Mouse (Mus musculus): ENCODE measurements around the gene Brca2. TPM values are rescaled to one million over a fixed set of nuclear protein-coding genes. Genes with fewer than 3 reads are reported as not detected.

The Brca2 gene
- polyA plus RNA-seq, 1 experiment: 4.6 TPM

DNA sequence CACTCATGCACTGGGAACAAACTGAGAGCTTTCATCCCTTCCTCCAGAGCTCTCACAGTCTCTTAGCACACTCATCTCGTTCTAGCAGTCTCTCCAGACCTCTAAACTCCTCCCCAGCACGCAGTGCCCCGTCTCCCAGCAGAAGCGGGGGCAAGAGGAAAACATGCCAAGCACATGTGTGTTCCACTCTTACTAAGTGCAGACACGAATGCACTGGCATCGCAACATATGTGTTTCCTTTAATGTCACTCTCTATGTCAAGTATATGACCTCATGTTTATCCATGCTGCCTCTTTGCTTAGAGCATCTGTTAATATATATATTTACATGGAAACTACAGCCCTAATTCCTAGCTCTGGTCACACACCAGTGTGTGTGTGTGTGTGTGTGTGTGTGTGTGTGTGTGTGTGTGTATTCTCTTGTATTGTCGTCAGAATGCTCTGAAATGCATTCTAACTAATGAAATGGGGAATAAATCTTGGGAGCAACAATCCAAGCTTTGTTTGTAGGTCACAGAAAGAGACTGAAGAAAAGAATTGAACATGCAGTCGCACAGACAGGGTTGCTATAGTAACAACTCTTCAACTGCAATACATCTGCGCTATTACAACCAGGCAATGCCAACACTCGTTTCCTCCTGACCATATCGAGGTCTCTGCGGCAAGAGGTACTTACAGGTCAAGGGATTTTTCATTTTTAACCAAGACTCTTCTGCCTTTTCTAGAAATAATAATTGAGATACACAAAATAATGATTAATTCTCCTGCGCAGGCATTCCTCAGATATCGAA lies 79.2 kb downstream of the Brca2 start:
- no peak overlapping the region for H3K4me3 ChIP-seq (ENCODE audit: insufficient read depth, poor library complexity, severe bottlenecking)
- no peak overlapping the region for H3ac ChIP-seq (ENCODE audit: control insufficient read depth, insufficient read length, low read depth)
- no peaks in the 10 kb centered on the region for H3K79me3 ChIP-seq (ENCODE audit: low read depth)
- no peaks in the 10 kb centered on the region for H3K36me3 ChIP-seq (ENCODE audit: control insufficient read depth, insufficient read depth)
- TF ChIP-seq USF1 (IDR thresholded peaks at IDR 0.05; ENCODE audit: low read depth): no peak
- TF ChIP-seq CEBPB (IDR thresholded peaks at IDR 0.05; ENCODE audit: low read depth): no peak
- TF ChIP-seq MYOG (IDR thresholded peaks at IDR 0.05; ENCODE audit: control insufficient read depth, extremely low read depth, insufficient read length): no peak
- no peak for TF ChIP-seq CTCF (IDR thresholded peaks at IDR 0.05; ENCODE audit: control insufficient read depth, insufficient read depth, insufficient read length)
- TF ChIP-seq MYOD1 (IDR thresholded peaks at IDR 0.05; ENCODE audit: control insufficient read depth, insufficient read length, low read depth): no peak
- no peak for TF ChIP-seq MAX (IDR thresholded peaks at IDR 0.05)
- TF ChIP-seq FOSL1 (IDR thresholded peaks at IDR 0.05; ENCODE audit: insufficient read depth, low read length, poor library complexity, severe bottlenecking): no peak
- no peaks in the 10 kb centered on the region for H3K79me2 ChIP-seq (ENCODE audit: control insufficient read depth, insufficient read depth)
- H3K27me3 ChIP-seq (ENCODE audit: control insufficient read depth, insufficient read depth, insufficient read length): no peaks in the 10 kb centered on the region

DNA sequence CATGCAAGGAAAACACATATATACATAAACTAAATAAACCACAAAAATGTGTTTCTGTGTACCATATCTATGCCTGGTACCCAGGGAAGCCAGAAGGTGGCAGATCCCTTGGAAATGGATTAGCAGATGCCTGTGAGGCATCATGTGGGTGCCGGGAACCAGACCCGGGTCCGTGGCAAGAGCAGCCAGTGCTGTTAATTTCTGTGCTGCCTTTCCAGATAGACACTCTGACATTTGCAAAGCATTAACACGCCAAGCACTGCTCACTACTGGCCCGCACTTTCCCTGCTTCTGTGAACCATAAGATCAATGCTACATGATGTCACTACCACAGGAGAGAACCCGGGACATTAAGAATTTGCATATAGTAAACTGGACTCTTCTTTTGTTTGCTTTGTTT lies 83.7 kb downstream of the Brca2 start:
- Histone ChIP-seq H3K79me2 (ENCODE audit: control insufficient read depth, insufficient read depth) (no peaks in the 10 kb centered on the region), H3K79me3 (ENCODE audit: low read depth) (no peaks in the 10 kb centered on the region), H3K4me3 (ENCODE audit: insufficient read depth, poor library complexity, severe bottlenecking) (no peak overlapping the region), H3ac (ENCODE audit: control insufficient read depth, insufficient read length, low read depth) (no peak overlapping the region), H3K27me3 (ENCODE audit: control insufficient read depth, insufficient read depth, insufficient read length) (no peaks in the 10 kb centered on the region), H3K36me3 (ENCODE audit: control insufficient read depth, insufficient read depth) (no peaks in the 10 kb centered on the region)
- TF ChIP-seq USF1 (IDR thresholded peaks at IDR 0.05; ENCODE audit: low read depth) (no peak), MYOD1 (IDR thresholded peaks at IDR 0.05; ENCODE audit: control insufficient read depth, insufficient read length, low read depth) (no peak), CEBPB (IDR thresholded peaks at IDR 0.05; ENCODE audit: low read depth) (no peak), FOSL1 (IDR thresholded peaks at IDR 0.05; ENCODE audit: insufficient read depth, low read length, poor library complexity, severe bottlenecking) (no peak), CTCF (IDR thresholded peaks at IDR 0.05; ENCODE audit: control insufficient read depth, insufficient read depth, insufficient read length) (no peak), MYOG (IDR thresholded peaks at IDR 0.05; ENCODE audit: control insufficient read depth, extremely low read depth, insufficient read length) (no peak), MAX (IDR thresholded peaks at IDR 0.05) (no peak)

DNA sequence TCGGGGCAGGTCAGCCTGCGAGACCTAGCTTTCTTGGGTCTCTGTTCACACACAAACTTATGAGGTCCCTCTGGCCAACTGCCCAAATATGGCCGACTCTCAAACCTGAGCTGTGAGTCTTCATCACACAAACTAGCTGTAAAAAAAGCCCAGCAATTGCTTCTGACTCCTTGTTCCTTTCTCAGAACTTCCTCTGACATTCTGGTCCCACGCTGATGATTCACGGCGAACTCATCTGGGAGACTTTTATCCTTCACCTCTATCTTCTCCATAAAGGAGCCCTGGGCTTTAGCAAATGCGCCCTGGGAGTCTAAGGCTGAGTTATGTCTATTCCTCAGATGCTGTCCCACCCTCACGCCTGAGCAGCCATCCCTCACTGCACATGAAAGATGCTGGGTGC lies 85.2 kb downstream of the Brca2 start:
- H3K79me2 ChIP-seq (ENCODE audit: control insufficient read depth, insufficient read depth): no peaks in the 10 kb centered on the region
- H3K79me3 ChIP-seq (ENCODE audit: low read depth): no peaks in the 10 kb centered on the region
- H3K4me3 ChIP-seq (ENCODE audit: insufficient read depth, poor library complexity, severe bottlenecking): no peak overlapping the region
- no peaks in the 10 kb centered on the region for H3K27me3 ChIP-seq (ENCODE audit: control insufficient read depth, insufficient read depth, insufficient read length)
- no peak overlapping the region for H3ac ChIP-seq (ENCODE audit: control insufficient read depth, insufficient read length, low read depth)
- TF ChIP-seq MYOD1 (IDR thresholded peaks at IDR 0.05; ENCODE audit: control insufficient read depth, insufficient read length, low read depth): no peak
- TF ChIP-seq CEBPB (IDR thresholded peaks at IDR 0.05; ENCODE audit: low read depth): no peak
- TF ChIP-seq USF1 (IDR thresholded peaks at IDR 0.05; ENCODE audit: low read depth): no peak
- TF ChIP-seq MYOG (IDR thresholded peaks at IDR 0.05; ENCODE audit: control insufficient read depth, extremely low read depth, insufficient read length): no peak
- no peak for TF ChIP-seq FOSL1 (IDR thresholded peaks at IDR 0.05; ENCODE audit: insufficient read depth, low read length, poor library complexity, severe bottlenecking)
- TF ChIP-seq MAX (IDR thresholded peaks at IDR 0.05): no peak
- TF ChIP-seq CTCF (IDR thresholded peaks at IDR 0.05; ENCODE audit: control insufficient read depth, insufficient read depth, insufficient read length): no peak
- H3K36me3 ChIP-seq (ENCODE audit: control insufficient read depth, insufficient read depth): no peaks in the 10 kb centered on the region

DNA sequence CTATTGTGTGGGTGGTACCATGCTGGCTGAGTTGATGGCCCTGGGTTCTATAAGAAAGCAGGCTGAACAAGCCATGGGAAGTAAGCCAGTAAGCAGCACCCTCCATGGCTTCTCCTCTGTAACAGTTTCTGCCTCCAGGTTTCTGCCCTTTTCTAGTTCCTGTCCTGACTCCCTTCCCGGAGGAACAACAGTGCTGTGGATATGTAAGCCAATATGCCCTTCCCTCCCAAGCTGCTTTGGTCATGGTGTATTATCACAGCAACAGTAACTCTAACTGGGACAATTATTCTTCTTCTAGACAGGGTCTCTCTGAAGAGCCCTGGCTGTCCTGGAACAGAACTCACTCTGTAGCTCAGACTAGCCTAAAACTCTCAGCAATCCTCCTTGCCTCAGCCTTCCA lies 88.7 kb downstream of the Brca2 start:
- H3K4me3 ChIP-seq (ENCODE audit: insufficient read depth, poor library complexity, severe bottlenecking): no peak overlapping the region
- no peaks in the 10 kb centered on the region for H3K36me3 ChIP-seq (ENCODE audit: control insufficient read depth, insufficient read depth)
- no peaks in the 10 kb centered on the region for H3K79me2 ChIP-seq (ENCODE audit: control insufficient read depth, insufficient read depth)
- H3K79me3 ChIP-seq (ENCODE audit: low read depth): no peaks in the 10 kb centered on the region
- H3K27me3 ChIP-seq (ENCODE audit: control insufficient read depth, insufficient read depth, insufficient read length): no peaks in the 10 kb centered on the region
- TF ChIP-seq CTCF (IDR thresholded peaks at IDR 0.05; ENCODE audit: control insufficient read depth, insufficient read depth, insufficient read length) (no peak), MYOG (IDR thresholded peaks at IDR 0.05; ENCODE audit: control insufficient read depth, extremely low read depth, insufficient read length) (no peak), MYOD1 (IDR thresholded peaks at IDR 0.05; ENCODE audit: control insufficient read depth, insufficient read length, low read depth) (no peak)
- no peak overlapping the region for H3ac ChIP-seq (ENCODE audit: control insufficient read depth, insufficient read length, low read depth)

DNA sequence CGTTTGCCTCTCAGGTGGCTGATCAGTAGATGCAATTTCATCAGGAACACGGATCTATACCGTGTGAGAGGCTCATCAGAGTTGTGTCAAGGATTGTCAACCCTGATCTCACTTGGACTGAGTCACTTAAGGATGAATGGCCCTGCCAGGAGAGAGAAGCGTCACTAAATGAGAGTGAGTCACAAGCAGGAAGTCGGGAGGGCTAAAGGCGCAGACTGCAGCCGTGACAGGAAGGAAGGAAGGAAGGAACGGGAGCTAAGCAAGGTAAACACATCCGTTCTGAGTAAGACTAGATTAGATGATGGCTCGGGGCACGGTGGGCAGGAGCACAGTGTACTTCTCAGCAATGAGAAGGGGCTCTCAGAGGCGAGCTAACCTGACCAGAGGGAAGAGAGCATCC lies 89.3 kb downstream of the Brca2 start:
- Histone ChIP-seq H3K36me3 (ENCODE audit: control insufficient read depth, insufficient read depth) (no peaks in the 10 kb centered on the region), H3K4me3 (ENCODE audit: insufficient read depth, poor library complexity, severe bottlenecking) (peak overlapping the region; percentile 7), H3K79me2 (ENCODE audit: control insufficient read depth, insufficient read depth) (no peaks in the 10 kb centered on the region), H3K79me3 (ENCODE audit: low read depth) (no peaks in the 10 kb centered on the region), H3ac (ENCODE audit: control insufficient read depth, insufficient read length, low read depth) (peak overlapping the region; percentile 13), H3K27me3 (ENCODE audit: control insufficient read depth, insufficient read depth, insufficient read length) (no peaks in the 10 kb centered on the region)
- TF ChIP-seq FOSL1 (IDR thresholded peaks at IDR 0.05; ENCODE audit: insufficient read depth, low read length, poor library complexity, severe bottlenecking): peak; percentile 27
- TF ChIP-seq MYOD1 (IDR thresholded peaks at IDR 0.05; ENCODE audit: control insufficient read depth, insufficient read length, low read depth): no peak
- TF ChIP-seq MAX (IDR thresholded peaks at IDR 0.05): no peak

DNA sequence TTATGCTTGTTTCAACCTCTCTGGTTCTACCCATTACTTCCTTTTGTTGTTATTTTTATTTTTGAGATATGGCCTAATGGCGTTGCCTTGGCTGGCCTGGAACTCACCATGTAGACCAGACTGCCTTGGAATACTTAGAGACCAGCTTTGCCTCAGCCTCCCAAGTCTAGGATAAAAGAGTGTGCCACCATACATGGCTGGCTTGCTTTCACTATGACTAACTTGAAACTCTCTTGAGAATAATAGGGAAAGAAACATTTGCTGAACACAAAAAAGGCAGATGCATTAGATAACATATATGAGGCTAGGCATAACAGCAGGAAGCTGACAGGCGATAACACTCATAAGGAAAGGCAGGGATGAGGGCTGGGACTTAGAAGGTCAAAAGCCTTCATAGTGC lies 91.6 kb downstream of the Brca2 start:
- no peak overlapping the region for H3ac ChIP-seq (ENCODE audit: control insufficient read depth, insufficient read length, low read depth)
- no peaks in the 10 kb centered on the region for H3K27me3 ChIP-seq (ENCODE audit: control insufficient read depth, insufficient read depth, insufficient read length)
- H3K79me3 ChIP-seq (ENCODE audit: low read depth): no peaks in the 10 kb centered on the region
- TF ChIP-seq FOSL1 (IDR thresholded peaks at IDR 0.05; ENCODE audit: insufficient read depth, low read length, poor library complexity, severe bottlenecking) (no peak), CTCF (IDR thresholded peaks at IDR 0.05; ENCODE audit: control insufficient read depth, insufficient read depth, insufficient read length) (no peak), MAX (IDR thresholded peaks at IDR 0.05) (no peak), MYOG (IDR thresholded peaks at IDR 0.05; ENCODE audit: control insufficient read depth, extremely low read depth, insufficient read length) (no peak), MYOD1 (IDR thresholded peaks at IDR 0.05; ENCODE audit: control insufficient read depth, insufficient read length, low read depth) (no peak)
- no peaks in the 10 kb centered on the region for H3K36me3 ChIP-seq (ENCODE audit: control insufficient read depth, insufficient read depth)
- no peak overlapping the region for H3K4me3 ChIP-seq (ENCODE audit: insufficient read depth, poor library complexity, severe bottlenecking)
- H3K79me2 ChIP-seq (ENCODE audit: control insufficient read depth, insufficient read depth): no peaks in the 10 kb centered on the region
